Mouse (Mus musculus) yolk sac, embryonic 10.5 days (tissue): ENCODE results near the gene Carhsp1.

ENCODE experiments used
- DNase-seq: peaks from one replicate; pipeline ENCODE4 v3.0.0-alpha.2; 2017; ENCODE audit warnings: low spot score

Carhsp1 gene

DNA sequence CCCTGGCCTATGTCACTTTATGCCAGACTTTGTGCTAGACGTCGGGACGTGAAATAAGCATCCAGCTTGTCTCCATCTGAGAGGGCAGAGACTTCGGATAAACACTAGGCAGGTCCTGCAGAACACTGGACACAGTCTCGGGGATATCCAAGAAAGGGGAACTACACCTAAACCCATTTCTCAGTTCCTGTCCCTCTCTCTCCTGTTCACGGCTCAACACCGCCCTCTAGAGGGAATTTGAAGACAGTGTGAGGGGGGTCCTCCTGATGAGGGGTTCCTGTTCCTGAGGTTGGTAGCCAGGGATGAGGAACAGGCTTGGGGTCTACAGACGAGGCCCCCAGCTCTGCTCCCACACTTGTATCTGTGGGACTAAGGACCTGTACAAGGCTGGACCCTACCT is 2.2 kb upstream of the Carhsp1 start:
- DNase-seq = peak; percentile 53

DNA sequence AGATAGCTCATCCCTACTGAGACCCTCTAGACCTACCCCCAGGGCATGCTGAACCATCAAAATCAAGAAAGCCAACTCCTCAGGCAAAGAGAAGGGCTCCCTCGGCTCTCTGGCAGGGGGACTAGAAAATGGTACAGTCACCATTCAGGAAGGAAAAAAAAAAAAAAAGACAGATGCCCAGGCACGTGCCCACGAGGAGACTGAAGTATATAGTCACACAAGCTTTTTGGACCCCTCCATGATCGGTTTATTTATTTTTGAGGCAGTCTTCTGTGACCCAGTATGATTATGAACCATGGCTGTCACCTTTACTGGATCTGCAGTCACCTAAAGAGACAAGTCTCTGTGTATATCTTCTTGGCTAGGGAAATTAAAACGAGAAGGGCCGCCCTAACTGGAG is 1.4 kb upstream of the Carhsp1 start:
- no peak for DNase-seq

- no peak for DNase-seq
These were observed 856 bp upstream of the Carhsp1 start for GRCm38 (mm10) chr16:8672811-8673210.

GRCm38 (mm10) chr16:8672350-8672687 is 364 bp upstream of the Carhsp1 start:
- DNase-seq = no peak

- DNase-seq = peak; percentile 50
These were observed 1.6 kb downstream of the Carhsp1 start for GRCm38 (mm10) chr16:8670041-8671035.

DNA sequence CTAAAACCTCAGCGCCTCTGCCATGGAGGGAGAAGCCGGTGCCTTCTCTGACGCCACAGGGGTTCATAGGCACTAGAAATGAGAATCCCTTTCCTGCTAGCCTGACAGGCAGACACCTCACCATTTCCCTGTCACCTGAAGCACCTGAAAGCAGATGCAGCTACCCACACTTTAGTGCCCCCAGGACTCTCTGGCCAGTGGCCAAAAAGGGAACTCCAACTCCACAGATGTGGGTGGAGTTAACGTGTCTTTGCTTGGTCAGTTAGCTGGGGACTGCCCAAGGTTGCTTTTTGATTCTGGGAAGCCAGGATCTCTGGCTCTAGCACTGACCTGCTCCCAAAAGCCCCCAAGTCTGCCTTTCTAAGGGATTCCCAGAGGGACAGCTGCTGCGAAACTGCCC is 2.5 kb downstream of the Carhsp1 start:
- no peak for DNase-seq

GRCm38 (mm10) chr16:8668386-8668785 is 3.6 kb downstream of the Carhsp1 start:
- DNase-seq = no peak

- no peak for DNase-seq
These were observed 4.1 kb downstream of the Carhsp1 start for GRCm38 (mm10) chr16:8667814-8668213.

- DNase-seq = no peak
These were observed 4.7 kb downstream of the Carhsp1 start for GRCm38 (mm10) chr16:8667261-8667660.

DNA sequence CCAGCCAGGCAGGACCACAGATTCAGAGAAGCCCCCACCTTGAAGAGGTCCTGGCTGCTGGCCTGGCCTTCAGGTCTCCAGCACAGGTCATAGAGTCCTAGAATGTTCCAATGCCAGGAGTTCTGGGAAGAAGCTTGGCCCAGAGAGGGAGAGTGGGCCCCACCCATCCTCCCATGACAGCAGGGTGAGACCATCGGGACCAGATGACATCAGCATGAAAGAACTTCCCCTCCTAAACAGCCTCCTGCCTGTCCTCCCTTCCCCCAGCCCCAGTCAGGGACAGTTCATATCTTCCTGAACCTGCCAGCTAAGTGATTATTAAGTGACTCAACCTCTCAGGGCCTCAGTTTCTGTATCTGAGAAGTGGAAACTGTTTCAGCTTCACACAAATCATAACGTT is 5.5 kb downstream of the Carhsp1 start:
- no peak for DNase-seq

- DNase-seq = no peak
These were observed 6.6 kb downstream of the Carhsp1 start for GRCm38 (mm10) chr16:8665367-8665766.

- DNase-seq = no peak
These were observed 8.1 kb downstream of the Carhsp1 start for GRCm38 (mm10) chr16:8663606-8664539.

GRCm38 (mm10) chr16:8663022-8663421 is 8.9 kb downstream of the Carhsp1 start:
- no peak for DNase-seq

DNA sequence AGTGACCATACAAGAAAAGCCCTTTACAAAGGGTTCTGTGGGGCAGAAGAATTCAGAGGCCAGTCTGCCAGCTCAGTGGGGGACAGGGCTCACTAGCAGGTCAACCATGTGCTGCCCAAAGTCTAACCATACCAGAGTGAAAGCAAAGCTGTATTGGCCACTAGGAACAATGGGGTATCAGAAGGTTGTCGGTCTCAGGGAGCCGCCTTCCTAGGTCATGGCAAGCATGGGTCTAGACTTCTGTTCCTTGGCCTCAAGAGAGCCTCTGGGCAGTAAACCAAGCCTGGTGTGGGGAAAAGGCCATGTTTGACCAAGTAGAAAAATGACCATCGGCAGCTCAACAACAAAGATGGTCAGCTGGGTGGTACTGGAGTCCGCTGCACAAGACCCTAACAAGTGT is 13.2 kb downstream of the Carhsp1 start:
- DNase-seq = no peak

DNA sequence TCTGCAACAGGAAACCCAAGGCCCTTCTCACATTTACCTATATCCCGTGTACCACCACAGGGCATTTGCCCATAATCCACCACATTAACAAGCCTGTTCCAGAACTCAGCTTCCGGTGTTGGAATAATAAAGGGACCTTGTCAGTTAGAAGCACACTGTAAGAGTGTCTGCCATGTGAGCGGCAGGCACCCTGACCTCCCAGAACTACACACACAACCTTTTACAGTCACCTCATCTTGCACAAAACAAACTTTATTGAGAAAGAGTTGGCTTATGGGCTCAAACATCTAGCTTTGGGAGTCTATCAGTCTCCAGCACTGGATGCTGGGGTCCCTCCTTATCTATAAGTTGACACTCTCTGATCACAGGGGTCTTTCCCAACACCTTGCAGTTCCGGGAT is 13.6 kb downstream of the Carhsp1 start:
- no peak for DNase-seq

GRCm38 (mm10) chr16:8656256-8656655 is 15.7 kb downstream of the Carhsp1 start:
- DNase-seq = no peak

- DNase-seq = no peak
These were observed 16.4 kb downstream of the Carhsp1 start for GRCm38 (mm10) chr16:8655599-8655998.

- DNase-seq = no peak
These were observed 16.8 kb downstream of the Carhsp1 start for GRCm38 (mm10) chr16:8655108-8655507.

- DNase-seq = no peak
These were observed 21.9 kb downstream of the Carhsp1 start for GRCm38 (mm10) chr16:8650007-8650406.

DNA sequence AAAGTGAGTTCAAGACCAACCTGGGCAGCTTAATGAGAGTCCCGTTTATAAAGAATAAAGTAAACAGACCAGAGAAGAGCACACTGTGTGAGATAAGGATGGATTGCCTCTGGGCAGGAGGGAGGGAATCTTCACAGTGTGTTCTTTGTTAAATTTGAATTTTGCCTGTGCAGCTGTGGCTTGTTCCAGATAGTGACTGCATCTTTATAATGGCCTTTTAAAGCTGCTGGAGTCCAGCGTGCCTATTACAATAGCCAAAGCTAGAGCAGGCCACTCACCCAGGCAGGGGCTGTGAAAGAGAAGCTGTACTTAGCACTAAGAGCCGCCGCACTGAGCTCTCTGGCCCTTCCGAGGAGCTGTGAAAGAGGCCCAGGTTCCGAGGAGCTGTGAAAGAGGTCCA is 26.4 kb downstream of the Carhsp1 start:
- DNase-seq = no peak

- DNase-seq = no peak
These were observed 28.1 kb downstream of the Carhsp1 start for GRCm38 (mm10) chr16:8643855-8644254.

DNA sequence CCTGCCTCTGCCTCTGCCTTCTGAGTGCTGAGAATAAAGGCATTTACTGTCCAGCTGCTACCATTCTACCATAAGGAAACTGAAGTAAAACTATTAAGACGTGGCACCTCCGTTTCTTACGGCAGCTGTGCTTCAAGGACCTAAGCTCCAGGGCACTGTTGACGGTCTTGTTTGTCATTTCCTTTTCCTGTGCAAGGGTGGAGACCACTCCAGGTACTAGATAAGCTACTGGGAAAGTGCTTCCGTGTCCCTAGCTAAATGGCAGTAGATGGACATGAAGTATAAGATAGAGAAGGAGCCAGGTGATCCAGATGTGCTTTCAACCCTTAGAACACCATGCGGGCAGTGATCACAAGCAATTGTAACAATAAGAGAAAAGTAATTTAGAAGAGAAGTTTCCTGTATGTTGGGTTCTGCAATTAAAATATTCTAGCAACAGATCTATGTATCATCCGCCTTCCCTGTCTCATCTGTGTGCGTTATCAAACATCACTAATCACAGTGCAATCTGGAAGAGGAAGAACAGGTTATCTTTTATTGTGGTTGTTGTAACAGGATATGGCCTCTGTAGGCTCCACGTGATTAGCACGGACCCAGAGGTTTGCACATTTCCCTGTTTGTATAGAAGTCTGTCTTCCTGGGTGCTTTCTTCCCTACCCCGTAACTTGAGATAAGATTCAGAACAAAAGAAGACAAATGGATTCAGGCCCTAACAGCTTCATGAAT is 32.3 kb downstream of the Carhsp1 start:
- DNase-seq = peak; percentile 33
